Mouse (Mus musculus): ENCODE measurements around the gene Ccdc173. TPM values are rescaled to one million over a fixed set of nuclear protein-coding genes. Genes with fewer than 3 reads are reported as not detected.
A peak's percentile ranks its signal among the peaks of the same experiment; 100 is the strongest.
"Not testable (repeated sequence)": the region's sequence is repeated elsewhere in the genome, so short reads cannot be mapped to it uniquely, and the experiment has no call there.

The Ccdc173 gene
- polyA plus RNA-seq, 1 experiment from 2014 or later: 1.3 TPM

DNA sequence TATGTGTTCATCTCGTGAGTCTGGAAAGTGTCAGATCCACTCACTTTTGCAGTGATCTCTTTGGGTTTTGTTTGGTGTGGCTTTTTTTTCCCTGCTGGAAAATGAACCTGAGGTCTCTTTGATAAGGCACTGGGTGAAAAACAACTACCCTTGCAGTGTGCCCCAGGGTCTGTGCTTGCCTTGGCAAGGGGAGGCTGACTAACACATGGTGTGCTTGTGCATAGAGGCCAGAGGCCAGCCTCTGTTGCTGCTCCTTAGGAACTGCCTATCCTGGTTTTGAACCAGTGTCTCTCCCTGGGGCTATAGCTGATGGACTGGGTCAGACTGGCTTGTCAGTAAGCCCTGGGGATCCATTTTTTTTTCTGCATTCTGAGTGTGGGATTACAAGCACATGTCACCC, 30.8 kb upstream of the Ccdc173 start:
- no peak for DNase-seq (ENCODE audit: low spot score)
- no peak overlapping the region for H3K4me3 ChIP-seq
- peaks cover 9% of the 10 kb centered on the region for H3K36me3 ChIP-seq
- peak overlapping the region; percentile 31; the same call in 1 of the 2 replicates for H3K27ac ChIP-seq
- H3K4me1 ChIP-seq: peaks cover 25% of the 10 kb centered on the region; the same call in 1 of the 2 replicates
- 58% methylated on average over 1 of the region's 1 CpGs for WGBS
- H3K27me3 ChIP-seq (ENCODE audit: insufficient read depth, poor library complexity, severe bottlenecking): no peaks in the 10 kb centered on the region
- no peaks in the 10 kb centered on the region for H3K9me3 ChIP-seq

GRCm38 (mm10) chr2:69818350-69819085, 29.1 kb upstream of the Ccdc173 start:
- Histone ChIP-seq H3K4me1 (peaks cover 14% of the 10 kb centered on the region; the same call in 1 of the 2 replicates), H3K27me3 (ENCODE audit: insufficient read depth, poor library complexity, severe bottlenecking) (no peaks in the 10 kb centered on the region), H3K36me3 (no peaks in the 10 kb centered on the region), H3K9me3 (no peaks in the 10 kb centered on the region), H3K27ac (no peak overlapping the region), H3K4me3 (no peak overlapping the region)
- no peak for DNase-seq (ENCODE audit: low spot score)
- 79% methylated on average over 9 of the region's 9 CpGs for WGBS

- 17% methylated on average over 5 of the region's 5 CpGs for WGBS
- no peaks in the 10 kb centered on the region for H3K27me3 ChIP-seq (ENCODE audit: insufficient read depth, poor library complexity, severe bottlenecking)
- H3K27ac ChIP-seq: no peak overlapping the region
- H3K36me3 ChIP-seq: no peaks in the 10 kb centered on the region
- no peak overlapping the region for H3K4me3 ChIP-seq
- peaks cover 6% of the 10 kb centered on the region; the same call in 1 of the 2 replicates for H3K4me1 ChIP-seq
- DNase-seq (ENCODE audit: low spot score): no peak
- no peaks in the 10 kb centered on the region for H3K9me3 ChIP-seq
These were observed 27.2 kb upstream of the Ccdc173 start for GRCm38 (mm10) chr2:69816575-69816974.

DNA sequence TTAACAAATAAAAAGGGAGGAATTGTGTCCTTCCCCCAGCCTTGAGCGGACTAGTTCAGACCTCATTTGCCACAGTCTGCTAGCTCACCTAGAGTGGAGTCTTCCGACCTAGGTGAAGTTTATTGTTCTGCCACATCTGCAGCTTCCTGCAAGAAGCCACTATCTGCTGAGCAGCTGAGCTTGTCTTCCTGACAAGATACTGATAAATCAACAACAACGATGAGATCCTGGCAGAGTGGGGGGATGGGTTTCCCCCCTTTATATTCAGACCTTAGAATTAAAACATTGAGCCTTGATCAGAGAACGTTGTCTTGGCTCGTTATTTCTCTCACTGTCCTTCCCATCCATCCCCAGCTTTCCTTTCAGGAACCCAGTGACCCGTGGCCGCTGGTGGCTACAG, 22.0 kb upstream of the Ccdc173 start:
- not testable (repeated sequence) for H3K9me3 ChIP-seq; H3K27me3 ChIP-seq (ENCODE audit: insufficient read depth, poor library complexity, severe bottlenecking); H3K4me1 ChIP-seq; H3K36me3 ChIP-seq; DNase-seq (ENCODE audit: low spot score); H3K27ac ChIP-seq; H3K4me3 ChIP-seq
- 57% methylated on average over 7 of the region's 7 CpGs for WGBS

DNA sequence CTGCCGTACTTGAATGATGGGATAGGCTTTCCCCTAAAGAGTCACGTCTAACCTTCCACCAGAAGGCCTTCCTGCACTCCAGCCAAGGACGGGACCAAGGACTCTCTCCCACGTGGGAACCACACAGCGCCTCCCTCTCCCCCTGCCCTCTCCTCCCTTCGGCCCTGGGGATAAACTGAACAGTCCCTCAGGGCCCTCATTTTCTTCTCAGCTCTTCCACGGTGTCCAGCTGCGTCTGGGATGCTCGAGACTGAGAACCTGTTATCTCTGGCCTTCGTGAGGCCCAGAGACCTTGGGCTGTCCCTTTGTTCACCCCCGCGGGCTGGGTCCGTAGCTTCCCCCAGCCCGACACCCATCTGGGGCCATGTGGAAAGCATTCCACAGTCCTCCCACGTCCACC, 20.8 kb upstream of the Ccdc173 start:
- 50% methylated on average over 15 of the region's 15 CpGs for WGBS
- Histone ChIP-seq H3K4me1 (0 out of 2 replicates have a peak, but pooled peaks cover 6% of the 10 kb centered on the region), H3K9me3 (no peaks in the 10 kb centered on the region), H3K36me3 (no peaks in the 10 kb centered on the region), H3K27me3 (ENCODE audit: insufficient read depth, poor library complexity, severe bottlenecking) (no peaks in the 10 kb centered on the region), H3K4me3 (no peak overlapping the region), H3K27ac (no peak overlapping the region)
- DNase-seq (ENCODE audit: low spot score): no peak

DNA sequence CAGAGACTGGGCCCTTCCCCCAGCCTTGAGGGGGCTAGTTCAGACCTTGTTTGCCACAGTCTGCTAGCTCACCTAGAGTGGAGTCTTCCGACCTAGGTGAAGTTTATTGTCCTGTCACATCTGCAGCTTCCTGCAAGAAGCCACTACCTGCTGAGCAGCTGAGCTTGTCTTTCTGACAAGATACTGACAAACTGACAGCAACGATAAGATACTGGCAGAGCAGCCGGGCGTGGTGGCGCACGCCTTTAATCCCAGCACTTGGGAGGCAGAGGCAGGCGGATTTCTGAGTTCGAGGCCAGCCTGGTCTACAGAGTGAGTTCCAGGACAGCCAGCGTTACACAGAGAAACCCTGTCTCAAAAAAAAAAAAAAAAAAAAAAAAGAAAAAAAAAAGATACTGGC, 15.3 kb upstream of the Ccdc173 start:
- H3K9me3 ChIP-seq; H3K36me3 ChIP-seq; H3K4me3 ChIP-seq; H3K27me3 ChIP-seq (ENCODE audit: insufficient read depth, poor library complexity, severe bottlenecking); DNase-seq (ENCODE audit: low spot score); H3K27ac ChIP-seq: not testable (repeated sequence)
- WGBS: 78% methylated on average over 9 of the region's 9 CpGs
- H3K4me1 ChIP-seq: peaks cover 12% of the 10 kb centered on the region

DNA sequence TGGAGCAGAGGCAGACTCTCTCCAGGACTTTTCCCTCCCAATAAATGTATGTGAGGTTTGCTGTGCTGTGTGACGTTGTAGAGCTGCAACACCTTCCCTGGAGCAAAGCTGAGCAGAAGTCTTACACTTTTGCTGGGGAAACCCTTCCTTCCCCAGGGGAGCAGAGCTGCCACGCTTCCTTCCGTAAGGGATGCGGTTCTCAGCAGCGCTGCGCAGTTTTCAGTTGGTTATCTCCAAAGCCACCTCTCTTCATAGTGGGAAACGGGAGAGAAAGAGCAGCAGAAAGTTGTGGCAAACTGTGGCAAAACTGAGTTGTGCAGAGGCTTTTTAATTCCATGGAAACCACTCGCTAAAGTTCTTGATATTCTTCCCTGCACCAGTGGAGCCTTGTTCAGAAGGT, 14.4 kb upstream of the Ccdc173 start:
- Histone ChIP-seq H3K4me1 (peaks cover 12% of the 10 kb centered on the region), H3K27ac (no peak overlapping the region), H3K4me3 (no peak overlapping the region), H3K36me3 (no peaks in the 10 kb centered on the region), H3K27me3 (ENCODE audit: insufficient read depth, poor library complexity, severe bottlenecking) (no peaks in the 10 kb centered on the region), H3K9me3 (no peaks in the 10 kb centered on the region)
- no peak for DNase-seq (ENCODE audit: low spot score)
- WGBS: 56% methylated on average over 8 of the region's 8 CpGs

DNA sequence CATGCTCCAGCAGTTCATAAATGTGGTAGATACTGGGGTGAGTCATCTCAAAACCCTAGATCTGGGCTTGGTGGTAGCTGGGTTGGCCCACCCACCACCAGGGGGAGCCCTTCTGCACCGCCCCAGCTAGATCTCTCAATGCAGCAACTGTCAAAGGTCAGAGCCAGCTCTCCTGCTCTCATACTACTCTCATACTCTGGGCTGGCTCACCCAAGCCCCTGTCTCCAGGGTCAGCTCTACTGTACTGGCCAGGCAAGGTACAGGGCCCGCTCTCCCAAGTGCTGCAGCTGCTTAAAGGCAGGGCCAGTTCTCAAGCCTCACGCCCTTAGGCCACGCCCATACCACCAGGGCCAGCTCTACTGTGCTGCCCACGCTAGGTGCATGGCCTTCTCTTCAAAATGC, 13.5 kb upstream of the Ccdc173 start:
- Histone ChIP-seq H3K9me3 (no peaks in the 10 kb centered on the region), H3K27ac (no peak overlapping the region), H3K4me1 (peaks cover 12% of the 10 kb centered on the region), H3K4me3 (peak overlapping the region; percentile 39; the same call in 1 of the 2 replicates), H3K27me3 (ENCODE audit: insufficient read depth, poor library complexity, severe bottlenecking) (no peaks in the 10 kb centered on the region), H3K36me3 (0 out of 2 replicates have a peak, but pooled peaks cover 2% of the 10 kb centered on the region)
- peak; percentile 82 for DNase-seq (ENCODE audit: low spot score)
- 47% methylated on average over 5 of the region's 5 CpGs for WGBS

- DNase-seq (ENCODE audit: low spot score): no peak
- Histone ChIP-seq H3K27me3 (ENCODE audit: insufficient read depth, poor library complexity, severe bottlenecking) (no peaks in the 10 kb centered on the region), H3K36me3 (peaks cover 29% of the 10 kb centered on the region), H3K4me1 (peaks cover 4% of the 10 kb centered on the region; the same call in 1 of the 2 replicates), H3K4me3 (no peak overlapping the region), H3K27ac (no peak overlapping the region), H3K9me3 (no peaks in the 10 kb centered on the region)
- 67% methylated on average over 4 of the region's 4 CpGs for WGBS
These were observed 1.3 kb upstream of the Ccdc173 start for GRCm38 (mm10) chr2:69790722-69791121.

DNA sequence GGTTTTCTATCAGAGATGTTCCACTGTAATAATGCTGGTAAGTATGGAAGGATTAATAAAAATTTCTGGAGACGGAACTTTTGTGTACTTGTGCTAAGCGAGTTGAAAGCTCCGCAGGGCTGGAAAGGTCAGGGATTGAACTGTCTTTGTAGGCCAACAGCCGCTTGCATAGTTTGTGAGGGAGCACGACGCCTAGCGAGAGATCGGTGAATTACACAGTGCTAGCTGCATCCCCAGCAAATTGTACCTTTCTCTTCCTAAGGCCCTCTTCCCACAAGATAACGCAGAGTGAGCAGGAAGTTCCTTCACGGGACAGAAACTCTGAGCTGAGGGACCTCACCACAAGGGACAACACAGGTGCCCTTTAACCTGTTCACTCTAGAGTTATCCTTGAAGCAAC, 910 bp upstream of the Ccdc173 start:
- DNase-seq (ENCODE audit: low spot score): peak; percentile 92
- Histone ChIP-seq H3K4me3 (peak overlapping the region; percentile 83), H3K27me3 (ENCODE audit: insufficient read depth, poor library complexity, severe bottlenecking) (no peaks in the 10 kb centered on the region), H3K27ac (peak overlapping the region; percentile 93; the same call in 1 of the 2 replicates), H3K9me3 (no peaks in the 10 kb centered on the region), H3K4me1 (peaks cover 4% of the 10 kb centered on the region; the same call in 1 of the 2 replicates), H3K36me3 (peaks cover 24% of the 10 kb centered on the region)
- WGBS: 4% methylated on average over 10 of the region's 10 CpGs

GRCm38 (mm10) chr2:69788974-69789373, 401 bp downstream of the Ccdc173 start:
- H3K4me1 ChIP-seq: peaks cover 4% of the 10 kb centered on the region; the same call in 1 of the 2 replicates
- H3K36me3 ChIP-seq: peaks cover 14% of the 10 kb centered on the region
- peak overlapping the region; percentile 83 for H3K4me3 ChIP-seq
- H3K27me3 ChIP-seq (ENCODE audit: insufficient read depth, poor library complexity, severe bottlenecking): no peaks in the 10 kb centered on the region
- WGBS: 35% methylated on average over 9 of the region's 9 CpGs
- DNase-seq (ENCODE audit: low spot score): no peak
- no peaks in the 10 kb centered on the region for H3K9me3 ChIP-seq
- H3K27ac ChIP-seq: peak overlapping the region; percentile 93

DNA sequence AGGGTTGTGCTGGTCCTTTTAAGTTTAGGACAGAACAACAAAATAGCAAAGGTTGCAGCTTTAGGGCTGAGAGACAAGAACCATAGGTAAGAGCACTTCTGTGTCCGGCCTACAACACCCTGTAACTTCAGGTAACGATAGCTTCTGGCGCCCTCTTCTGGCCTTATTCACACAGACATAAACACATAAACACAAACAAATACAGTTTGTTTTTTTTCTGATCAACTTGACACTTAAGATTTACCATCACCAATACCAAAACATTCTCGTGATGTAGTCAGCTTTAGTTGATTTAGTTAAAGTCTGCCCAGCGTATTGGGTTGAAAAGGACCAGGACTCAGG, 10.6 kb downstream of the Ccdc173 start:
- Histone ChIP-seq H3K27ac (no peak overlapping the region), H3K9me3 (no peaks in the 10 kb centered on the region), H3K27me3 (ENCODE audit: insufficient read depth, poor library complexity, severe bottlenecking) (no peaks in the 10 kb centered on the region), H3K4me3 (no peak overlapping the region), H3K4me1 (no peaks in the 10 kb centered on the region), H3K36me3 (peaks cover 6% of the 10 kb centered on the region; the same call in 1 of the 2 replicates)
- no peak for DNase-seq (ENCODE audit: low spot score)
- 46% methylated on average over 5 of the region's 5 CpGs for WGBS

GRCm38 (mm10) chr2:69777985-69778835, 11.2 kb downstream of the Ccdc173 start:
- Histone ChIP-seq H3K27ac (no peak overlapping the region), H3K4me1 (no peaks in the 10 kb centered on the region), H3K4me3 (no peak overlapping the region), H3K36me3 (peaks cover 6% of the 10 kb centered on the region; the same call in 1 of the 2 replicates), H3K27me3 (ENCODE audit: insufficient read depth, poor library complexity, severe bottlenecking) (no peaks in the 10 kb centered on the region), H3K9me3 (no peaks in the 10 kb centered on the region)
- no peak for DNase-seq (ENCODE audit: low spot score)
- WGBS: 66% methylated on average over 7 of the region's 7 CpGs
